Mouse (Mus musculus) bone marrow, adult 2 months (tissue): ENCODE data around the gene Trim14.

ENCODE experiments used
- CTCF ChIP-seq: fragments of 200-500 bp; IDR thresholded peaks from 2 replicates; pipeline ENCODE4 v1.5.1; 2011; ENCODE audit warnings: low read length, control low read depth; ENCODE audit not compliant: control insufficient read depth, insufficient read depth
- POLR2A ChIP-seq: fragments of 200-500 bp; IDR thresholded peaks from 2 replicates; pipeline ENCODE4 v1.6.1; 2011; ENCODE audit warnings: low read depth, mild to moderate bottlenecking, control low read depth, low read length, borderline replicate concordance; ENCODE audit not compliant: control insufficient read depth

DNA sequence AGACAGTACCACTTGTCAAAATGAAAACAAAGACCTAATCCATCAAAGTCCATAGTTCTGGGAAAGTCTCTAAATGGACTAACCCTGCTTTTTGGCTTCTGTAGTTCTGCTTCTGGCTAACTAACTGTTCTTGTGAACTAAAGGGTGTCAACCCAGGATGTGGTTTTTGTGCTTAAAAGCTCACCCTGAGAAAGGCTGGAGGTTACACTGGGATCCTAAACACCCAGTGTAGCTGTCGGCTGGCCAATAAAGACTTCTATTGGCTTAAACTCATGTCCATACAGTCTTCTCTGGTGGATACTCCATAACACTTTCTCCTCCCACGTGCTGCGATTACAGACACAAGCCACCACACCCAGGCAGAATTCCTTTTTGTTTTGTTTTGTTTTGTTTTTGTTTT lies 9.7 kb downstream of the Trim14 start:
- TF ChIP-seq CTCF, result no peak
- TF ChIP-seq POLR2A, result no peak
